Comparison of ENCODE assay signal across 8 mouse cellular contexts in the genomic region with DNA sequence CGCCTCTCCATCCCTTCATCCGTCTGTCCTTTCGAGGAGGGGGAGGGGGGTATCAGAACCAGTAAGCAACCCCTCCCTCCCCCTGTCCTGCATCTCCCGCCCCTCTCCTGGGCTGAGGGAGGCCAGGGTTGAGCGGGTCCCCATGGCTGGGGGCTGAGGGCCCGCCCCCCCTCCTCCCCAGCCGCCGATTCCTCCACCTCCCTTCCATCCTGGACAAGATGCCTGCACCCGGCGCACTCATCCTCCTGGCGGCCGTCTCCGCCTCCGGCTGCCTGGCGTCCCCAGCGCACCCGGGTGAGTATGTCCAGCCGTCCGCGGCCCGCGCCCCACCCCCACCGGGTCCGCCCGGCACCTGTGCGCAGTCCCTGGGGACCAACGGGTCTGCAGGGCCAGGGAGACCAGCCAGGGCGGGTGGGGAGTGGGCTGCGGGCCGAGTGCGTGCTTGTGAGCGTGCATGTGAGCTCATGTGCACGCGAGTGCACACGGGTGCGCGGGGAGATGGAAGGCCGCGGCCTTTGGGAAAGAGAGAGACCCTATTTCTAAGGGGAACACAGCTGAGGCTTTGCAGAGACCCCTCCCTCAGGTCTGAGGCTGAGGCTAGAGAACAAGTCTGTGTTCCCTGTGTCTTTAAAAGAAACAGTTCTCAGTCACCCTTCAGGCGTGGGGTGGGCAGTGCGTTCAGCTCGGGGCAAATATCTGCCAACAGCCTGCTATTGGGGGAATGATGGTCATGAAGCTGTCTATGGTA. TPM values are rescaled to one million over a fixed set of nuclear protein-coding genes. Genes with fewer than 3 reads are reported as not detected.
DNase-seq lines count a peak whose midpoint lies in the region; ATAC-seq lines count a peak whose summit lies in the region.

No protein-coding gene starts in this region.

- ATAC-seq in kidney, embryonic 14.5 days (ENCODE audit: low FRiP score, low TSS enrichment), result peak; percentile 50
- ATAC-seq in forebrain, embryonic 11.5 days (replicated peaks; ENCODE audit: low FRiP score), result peak; percentile 51
- ATAC-seq in limb, embryonic 15.5 days (ENCODE audit: insufficient number of reproducible peaks, low FRiP score, low TSS enrichment, low read depth), result peak; percentile 24; the same call in 1 of the 2 replicates
- ATAC-seq in stomach, embryonic 15.5 days (ENCODE audit: insufficient read depth, low FRiP score, low read depth), result peak; percentile 38; the same call in 1 of the 2 replicates
- ATAC-seq in frontal cortex, adult (ENCODE audit: low TSS enrichment), result no peak

- H3K4me1 ChIP-seq in kidney, embryonic 14.5 days (ENCODE audit: control insufficient read depth, insufficient read depth, low read length), result peaks cover 19% of the 10 kb centered on the region
- peaks cover 20% of the 10 kb centered on the region for H3K4me1 ChIP-seq in forebrain, embryonic 11.5 days (replicated peaks; ENCODE audit: control insufficient read depth, insufficient read depth, low read length)
- peaks cover 41% of the 10 kb centered on the region for H3K4me1 ChIP-seq in limb, embryonic 15.5 days
- H3K4me1 ChIP-seq in stomach, embryonic 15.5 days, result peaks cover 33% of the 10 kb centered on the region

- H3K9ac ChIP-seq in kidney, embryonic 14.5 days (ENCODE audit: low read depth, low read length), result peak overlapping the region; percentile 69
- H3K9ac ChIP-seq in forebrain, embryonic 11.5 days (ENCODE audit: low read length), result peak overlapping the region; percentile 85
- peak overlapping the region; percentile 58 for H3K9ac ChIP-seq in limb, embryonic 15.5 days
- H3K9ac ChIP-seq in stomach, embryonic 15.5 days, result peak overlapping the region; percentile 6

- no peaks in the 10 kb centered on the region for H3K9me3 ChIP-seq in kidney, embryonic 14.5 days (ENCODE audit: control insufficient read depth, low read length)
- H3K9me3 ChIP-seq in forebrain, embryonic 11.5 days (ENCODE audit: control insufficient read depth, low read length), result no peaks in the 10 kb centered on the region
- H3K9me3 ChIP-seq in limb, embryonic 15.5 days, result no peaks in the 10 kb centered on the region; the same call in 1 of the 2 replicates
- no peaks in the 10 kb centered on the region for H3K9me3 ChIP-seq in stomach, embryonic 15.5 days

- no peaks in the 10 kb centered on the region for H3K27me3 ChIP-seq in kidney, embryonic 14.5 days (ENCODE audit: control insufficient read depth, insufficient read depth, low read length)
- H3K27me3 ChIP-seq in forebrain, embryonic 11.5 days (ENCODE audit: control insufficient read depth, insufficient read depth, low read length), result no peaks in the 10 kb centered on the region
- H3K27me3 ChIP-seq in limb, embryonic 15.5 days, result no peaks in the 10 kb centered on the region
- H3K27me3 ChIP-seq in stomach, embryonic 15.5 days (replicated peaks), result peaks cover 8% of the 10 kb centered on the region

- peak overlapping the region; percentile 99 for H3K4me2 ChIP-seq in kidney, embryonic 14.5 days (replicated peaks; ENCODE audit: low read depth, low read length)
- H3K4me2 ChIP-seq in forebrain, embryonic 11.5 days (ENCODE audit: low read depth, low read length, severe bottlenecking), result peak overlapping the region; percentile 88
- peak overlapping the region; percentile 95 for H3K4me2 ChIP-seq in limb, embryonic 15.5 days
- peak overlapping the region; percentile 88 for H3K4me2 ChIP-seq in stomach, embryonic 15.5 days

- no peak for DNase-seq in kidney, adult 8-10 months
- DNase-seq in cerebellum, adult 11-12 months, result peak; percentile 86
- peak; percentile 85 for DNase-seq in forebrain, embryonic 11.5 days (ENCODE audit: low spot score)
- no peak for DNase-seq in urinary bladder, adult 2 months (ENCODE audit: low spot score)

- H3K36me3 ChIP-seq in kidney, embryonic 14.5 days (ENCODE audit: control insufficient read depth, insufficient read depth, low read length), result peaks cover 16% of the 10 kb centered on the region; the same call in 1 of the 2 replicates
- peaks cover 15% of the 10 kb centered on the region for H3K36me3 ChIP-seq in forebrain, embryonic 11.5 days (ENCODE audit: control insufficient read depth, insufficient read depth, low read length)
- peaks cover 26% of the 10 kb centered on the region for H3K36me3 ChIP-seq in limb, embryonic 15.5 days
- no peaks in the 10 kb centered on the region for H3K36me3 ChIP-seq in stomach, embryonic 15.5 days

- H3K4me3 ChIP-seq in kidney, embryonic 14.5 days (ENCODE audit: low read length), result peak overlapping the region; percentile 77
- H3K4me3 ChIP-seq in forebrain, embryonic 11.5 days (ENCODE audit: low read depth, low read length), result peak overlapping the region; percentile 92
- peak overlapping the region; percentile 67 for H3K4me3 ChIP-seq in limb, embryonic 15.5 days
- H3K4me3 ChIP-seq in stomach, embryonic 15.5 days (replicated peaks), result peak overlapping the region; percentile 51

- WGBS in kidney, embryonic 14.5 days, result under 1% methylated on average over 37 of the region's 42 CpGs
- under 1% methylated on average over 41 of the region's 42 CpGs for WGBS in forebrain, embryonic 11.5 days
- under 1% methylated on average over 34 of the region's 42 CpGs for WGBS in limb, embryonic 15.5 days
- WGBS in stomach, embryonic 15.5 days, result under 1% methylated on average over 40 of the region's 42 CpGs

- H3K27ac ChIP-seq in kidney, embryonic 14.5 days (ENCODE audit: low read depth, low read length), result peak overlapping the region; percentile 32; the same call in 1 of the 2 replicates
- H3K27ac ChIP-seq in forebrain, embryonic 11.5 days (ENCODE audit: low read depth, low read length), result peak overlapping the region; percentile 63
- peak overlapping the region; percentile 50 for H3K27ac ChIP-seq in limb, embryonic 15.5 days
- 0 out of 2 replicates have a peak overlapping the region, but pooled peaks have one; percentile 9 for H3K27ac ChIP-seq in stomach, embryonic 15.5 days

RNA-seq across cellular contexts. Expression of a gene that starts 1.1 kb away (rescaled TPM):
- 3.2 and 3.8 TPM in 2 replicates for polyA plus RNA-seq in kidney, embryonic 14.5 days (2014; fragmentation: Nextera tagmentation; extraction: Ambion mirVana)
- 1.4 and 1.6 TPM in 2 replicates for polyA plus RNA-seq in forebrain, embryonic 11.5 days (2014; fragmentation: Nextera tagmentation; extraction: Ambion mirVana)
- 82.1 and 91.0 TPM in 2 replicates for polyA plus RNA-seq in limb, embryonic 15.5 days (2015; fragmentation: Nextera tagmentation; extraction: Ambion mirVana)
- polyA plus RNA-seq in stomach, embryonic 15.5 days (2015; fragmentation: Nextera tagmentation; extraction: Ambion mirVana), result 6.7 and 14.4 TPM in 2 replicates
- 1.3 and 1.5 TPM in 2 replicates for polyA plus RNA-seq in urinary bladder, adult 2 months (2012; rRNA removed)

RNA-seq across cellular contexts. Expression of a gene that starts 2.0 kb away (rescaled TPM):
- polyA plus RNA-seq in kidney, embryonic 14.5 days (2014; fragmentation: Nextera tagmentation; extraction: Ambion mirVana), result 2.8 and 4.2 TPM in 2 replicates
- 5.2 and 6.6 TPM in 2 replicates for polyA plus RNA-seq in forebrain, embryonic 11.5 days (2014; fragmentation: Nextera tagmentation; extraction: Ambion mirVana)
- polyA plus RNA-seq in limb, embryonic 15.5 days (2015; fragmentation: Nextera tagmentation; extraction: Ambion mirVana), result 1.6 and 2.0 TPM in 2 replicates
- polyA plus RNA-seq in stomach, embryonic 15.5 days (2015; fragmentation: Nextera tagmentation; extraction: Ambion mirVana), result 1.1 and 1.9 TPM in 2 replicates
- polyA plus RNA-seq in urinary bladder, adult 2 months (2012; rRNA removed), result 2.5 and 2.9 TPM in 2 replicates

RNA-seq across cellular contexts. Expression of a gene that starts 28.8 kb away (rescaled TPM):
- polyA plus RNA-seq in kidney, embryonic 14.5 days (2014; fragmentation: Nextera tagmentation; extraction: Ambion mirVana), result 109 and 111 TPM in 2 replicates
- polyA plus RNA-seq in forebrain, embryonic 11.5 days (2014; fragmentation: Nextera tagmentation; extraction: Ambion mirVana), result 194 and 207 TPM in 2 replicates
- polyA plus RNA-seq in limb, embryonic 15.5 days (2015; fragmentation: Nextera tagmentation; extraction: Ambion mirVana), result 87.9 and 98.8 TPM in 2 replicates
- 85.0 and 103 TPM in 2 replicates for polyA plus RNA-seq in stomach, embryonic 15.5 days (2015; fragmentation: Nextera tagmentation; extraction: Ambion mirVana)
- polyA plus RNA-seq in urinary bladder, adult 2 months (2012; rRNA removed), result 61.5 and 68.7 TPM in 2 replicates

RNA-seq across cellular contexts. Expression of a gene that starts 39.0 kb away (rescaled TPM):
- polyA plus RNA-seq in kidney, embryonic 14.5 days (2014; fragmentation: Nextera tagmentation; extraction: Ambion mirVana), result 1.2 and 1.3 TPM in 2 replicates
- polyA plus RNA-seq in forebrain, embryonic 11.5 days (2014; fragmentation: Nextera tagmentation; extraction: Ambion mirVana), result 0.37 and 0.45 TPM in 2 replicates
- polyA plus RNA-seq in limb, embryonic 15.5 days (2015; fragmentation: Nextera tagmentation; extraction: Ambion mirVana), result 1.4 and 1.5 TPM in 2 replicates
- polyA plus RNA-seq in stomach, embryonic 15.5 days (2015; fragmentation: Nextera tagmentation; extraction: Ambion mirVana), result 1.0 and 1.4 TPM in 2 replicates
- 0.25 and 0.35 TPM in 2 replicates for polyA plus RNA-seq in urinary bladder, adult 2 months (2012; rRNA removed)

RNA-seq across cellular contexts. Expression of a gene that starts 45.2 kb away (rescaled TPM):
- polyA plus RNA-seq in kidney, embryonic 14.5 days (2014; fragmentation: Nextera tagmentation; extraction: Ambion mirVana), result 69.5 and 93.5 TPM in 2 replicates
- polyA plus RNA-seq in forebrain, embryonic 11.5 days (2014; fragmentation: Nextera tagmentation; extraction: Ambion mirVana), result 84.8 and 88.2 TPM in 2 replicates
- polyA plus RNA-seq in limb, embryonic 15.5 days (2015; fragmentation: Nextera tagmentation; extraction: Ambion mirVana), result 56.3 and 59.3 TPM in 2 replicates
- 57.0 and 64.3 TPM in 2 replicates for polyA plus RNA-seq in stomach, embryonic 15.5 days (2015; fragmentation: Nextera tagmentation; extraction: Ambion mirVana)
- polyA plus RNA-seq in urinary bladder, adult 2 months (2012; rRNA removed), result 11.7 and 12.2 TPM in 2 replicates

Comparison
In these comparisons a context has a peak if more than half of its experiments do, and no peak if none do; other contexts are left out.
1. H3K27ac ChIP-seq: peak in every context shown above with its lines; median percentile 63 in forebrain, embryonic 11.5 days; 50 in limb, embryonic 15.5 days; 32 in kidney, embryonic 14.5 days; 9 in stomach, embryonic 15.5 days.
2. H3K9ac ChIP-seq: peak in every context shown above with its lines; median percentile 85 in forebrain, embryonic 11.5 days; 69 in kidney, embryonic 14.5 days; 58 in limb, embryonic 15.5 days; 6 in stomach, embryonic 15.5 days.
3. DNase-seq: peak in cerebellum, adult 11-12 months (single experiment) and forebrain, embryonic 11.5 days (single experiment); none in kidney, adult 8-10 months (0 of 2) and urinary bladder, adult 2 months (single experiment).
4. Peak in every context shown above with its lines, with median percentiles within 50 percentile points of each other: H3K4me2 ChIP-seq and H3K4me3 ChIP-seq.